Mouse (Mus musculus): Measurements from ENCODE around the gene Tiam1. TPM values are rescaled to one million over a fixed set of nuclear protein-coding genes. Genes with fewer than 3 reads are reported as not detected.

The Tiam1 gene
- polyA plus RNA-seq, 1 experiment from 2014 or later = 31.0 TPM

DNA sequence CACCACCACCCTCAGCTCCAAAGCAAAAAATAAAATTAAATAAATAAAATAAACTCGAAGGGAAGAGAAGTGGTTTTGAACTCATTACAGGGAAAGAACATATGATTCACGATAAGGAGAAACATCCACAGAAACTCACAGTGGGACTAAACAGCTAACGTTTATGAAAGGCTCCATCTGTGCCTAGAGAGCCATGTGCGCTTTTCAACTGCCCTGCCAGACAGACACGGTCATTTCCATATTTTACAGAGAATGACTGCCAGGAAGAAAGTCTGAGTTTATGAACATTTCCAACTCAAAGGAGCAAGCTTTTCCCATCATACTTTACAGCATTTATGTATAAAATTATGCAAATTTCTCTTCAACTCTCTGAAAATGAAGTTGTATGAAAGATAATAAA lies 386.2 kb downstream of the Tiam1 start:
- no peak overlapping the region for H3K27ac ChIP-seq (replicated peaks; ENCODE audit: low read depth, low read length)
- H3K4me2 ChIP-seq (ENCODE audit: low read depth, low read length) = no peak overlapping the region
- no peaks in the 10 kb centered on the region for H3K4me1 ChIP-seq (ENCODE audit: control insufficient read depth, insufficient read depth, low read length)
- no peak overlapping the region for H3K9ac ChIP-seq (ENCODE audit: low read depth, low read length)
- 58% methylated on average over 5 of the region's 5 CpGs for WGBS
- H3K27me3 ChIP-seq (replicated peaks; ENCODE audit: control insufficient read depth, insufficient read depth, low read length) = no peaks in the 10 kb centered on the region
- no peak overlapping the region for H3K4me3 ChIP-seq (ENCODE audit: low read depth, low read length)
- ATAC-seq (ENCODE audit: low read depth) (no peak), DNase-seq (ENCODE audit: low spot score) (peak; percentile 52)
- 0 out of 2 replicates have a peak, but pooled peaks cover 3% of the 10 kb centered on the region for H3K9me3 ChIP-seq (ENCODE audit: control insufficient read depth, low read length)
- H3K36me3 ChIP-seq (ENCODE audit: control insufficient read depth, insufficient read depth, low read length) = no peaks in the 10 kb centered on the region

DNA sequence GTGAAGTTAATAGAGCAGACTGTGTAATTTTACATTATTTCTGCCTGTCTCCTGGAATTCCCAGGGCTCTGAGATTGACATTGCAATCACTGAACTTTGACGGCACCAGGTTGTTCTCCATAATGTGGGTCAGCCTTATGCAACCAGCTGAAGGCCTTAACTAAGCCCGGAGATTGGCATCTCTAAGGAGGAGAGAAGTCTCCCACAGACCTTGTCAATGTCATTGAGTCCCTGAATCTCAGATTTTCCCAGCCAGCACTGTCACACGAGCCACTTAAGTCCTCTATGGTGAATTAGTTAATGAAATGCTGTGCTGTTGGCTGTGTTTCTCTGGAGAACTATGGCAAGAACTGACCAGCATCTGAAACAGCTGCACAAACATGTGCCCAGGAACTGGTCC lies 388.9 kb downstream of the Tiam1 start:
- Histone ChIP-seq H3K4me3 (ENCODE audit: low read depth, low read length) (no peak overlapping the region), H3K27ac (replicated peaks; ENCODE audit: low read depth, low read length) (no peak overlapping the region), H3K4me2 (ENCODE audit: low read depth, low read length) (no peak overlapping the region), H3K9ac (ENCODE audit: low read depth, low read length) (no peak overlapping the region), H3K27me3 (replicated peaks; ENCODE audit: control insufficient read depth, insufficient read depth, low read length) (no peaks in the 10 kb centered on the region), H3K36me3 (ENCODE audit: control insufficient read depth, insufficient read depth, low read length) (no peaks in the 10 kb centered on the region), H3K4me1 (ENCODE audit: control insufficient read depth, insufficient read depth, low read length) (no peaks in the 10 kb centered on the region), H3K9me3 (ENCODE audit: control insufficient read depth, low read length) (0 out of 2 replicates have a peak, but pooled peaks cover 3% of the 10 kb centered on the region)
- ATAC-seq (ENCODE audit: low read depth) (no peak), DNase-seq (ENCODE audit: low spot score) (no peak)
- 67% methylated on average over 3 of the region's 3 CpGs for WGBS

DNA sequence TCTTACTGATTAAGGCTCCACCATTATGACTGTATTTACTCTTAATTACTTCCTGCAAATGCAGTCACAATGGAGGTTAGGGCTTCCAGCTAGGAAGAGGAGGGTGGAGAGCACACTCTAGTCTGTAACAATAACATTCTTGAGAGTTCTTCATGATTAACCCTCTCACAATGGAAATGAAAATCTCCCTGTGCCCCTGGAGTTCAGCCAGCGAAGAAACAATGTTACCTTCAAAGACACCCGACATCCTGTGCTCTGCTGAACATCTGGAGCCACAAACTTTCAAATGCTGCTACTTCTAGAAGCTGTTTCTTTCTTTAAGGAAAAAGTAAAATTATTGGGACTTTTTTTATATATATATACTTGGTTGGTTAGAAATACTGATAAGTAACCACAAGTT lies 395.7 kb downstream of the Tiam1 start:
- H3K9ac ChIP-seq (ENCODE audit: low read depth, low read length) = no peak overlapping the region
- 55% methylated on average over 2 of the region's 2 CpGs for WGBS
- ATAC-seq (ENCODE audit: low read depth) (no peak), DNase-seq (ENCODE audit: low spot score) (no peak)
- no peaks in the 10 kb centered on the region for H3K4me1 ChIP-seq (ENCODE audit: control insufficient read depth, insufficient read depth, low read length)
- H3K4me2 ChIP-seq (ENCODE audit: low read depth, low read length) = no peak overlapping the region
- no peak overlapping the region for H3K4me3 ChIP-seq (ENCODE audit: low read depth, low read length)
- no peaks in the 10 kb centered on the region for H3K36me3 ChIP-seq (ENCODE audit: control insufficient read depth, insufficient read depth, low read length)
- no peaks in the 10 kb centered on the region for H3K27me3 ChIP-seq (replicated peaks; ENCODE audit: control insufficient read depth, insufficient read depth, low read length)
- H3K9me3 ChIP-seq (ENCODE audit: control insufficient read depth, low read length) = no peaks in the 10 kb centered on the region
- no peak overlapping the region for H3K27ac ChIP-seq (replicated peaks; ENCODE audit: low read depth, low read length)

DNA sequence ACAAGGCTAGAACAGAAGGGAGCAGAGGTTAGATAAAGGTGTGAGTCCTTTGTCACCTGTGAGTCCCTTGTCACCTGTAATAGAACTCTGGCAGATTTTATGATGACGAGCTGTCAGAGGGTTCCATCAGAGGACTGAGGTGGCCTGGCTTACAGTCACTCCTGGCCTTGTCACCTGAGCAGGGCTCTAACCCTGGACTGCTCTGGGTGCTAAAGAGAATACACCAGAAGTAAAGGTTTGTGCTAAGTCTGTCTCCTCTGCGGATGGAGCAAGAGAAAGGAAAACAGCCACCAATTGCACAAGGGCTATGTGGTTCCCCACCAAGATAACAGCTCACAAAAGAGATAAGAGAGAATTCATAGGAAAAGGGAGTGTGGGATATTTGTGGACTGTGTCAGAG lies 404.0 kb downstream of the Tiam1 start:
- 67% methylated on average over 2 of the region's 2 CpGs for WGBS
- no peaks in the 10 kb centered on the region for H3K36me3 ChIP-seq (ENCODE audit: control insufficient read depth, insufficient read depth, low read length)
- ATAC-seq (ENCODE audit: low read depth) = no peak
- H3K27ac ChIP-seq (replicated peaks; ENCODE audit: low read depth, low read length) = no peak overlapping the region
- H3K9me3 ChIP-seq (ENCODE audit: control insufficient read depth, low read length) = no peaks in the 10 kb centered on the region
- no peak for DNase-seq (ENCODE audit: low spot score)
- H3K9ac ChIP-seq (ENCODE audit: low read depth, low read length) = no peak overlapping the region
- no peaks in the 10 kb centered on the region for H3K4me1 ChIP-seq (ENCODE audit: control insufficient read depth, insufficient read depth, low read length)
- H3K4me2 ChIP-seq (ENCODE audit: low read depth, low read length) = no peak overlapping the region
- no peaks in the 10 kb centered on the region for H3K27me3 ChIP-seq (replicated peaks; ENCODE audit: control insufficient read depth, insufficient read depth, low read length)
- no peak overlapping the region for H3K4me3 ChIP-seq (ENCODE audit: low read depth, low read length)

DNA sequence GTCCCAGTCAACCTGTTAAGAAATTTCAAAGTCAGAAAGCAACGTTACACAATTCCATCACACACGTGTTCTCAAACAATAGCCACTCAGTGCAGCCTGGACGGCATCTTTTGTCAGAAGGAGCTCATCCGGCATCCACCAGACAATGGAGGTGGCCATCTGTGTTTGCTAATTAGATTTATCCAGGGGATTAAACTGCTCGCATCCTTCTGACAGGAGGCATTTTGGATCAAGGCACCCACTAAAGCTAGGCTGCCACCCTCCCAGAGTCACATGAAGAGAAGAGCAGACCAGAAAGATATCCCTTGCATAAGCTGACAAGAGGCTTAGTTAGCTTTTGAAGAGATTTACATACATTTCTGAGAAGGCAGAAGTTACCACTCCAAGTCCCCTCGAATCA lies 404.6 kb downstream of the Tiam1 start:
- DNase-seq (ENCODE audit: low spot score) (no peak), ATAC-seq (ENCODE audit: low read depth) (no peak)
- Histone ChIP-seq H3K9ac (ENCODE audit: low read depth, low read length) (no peak overlapping the region), H3K36me3 (ENCODE audit: control insufficient read depth, insufficient read depth, low read length) (no peaks in the 10 kb centered on the region), H3K27me3 (replicated peaks; ENCODE audit: control insufficient read depth, insufficient read depth, low read length) (no peaks in the 10 kb centered on the region), H3K9me3 (ENCODE audit: control insufficient read depth, low read length) (no peaks in the 10 kb centered on the region), H3K4me3 (ENCODE audit: low read depth, low read length) (no peak overlapping the region), H3K27ac (replicated peaks; ENCODE audit: low read depth, low read length) (no peak overlapping the region), H3K4me2 (ENCODE audit: low read depth, low read length) (no peak overlapping the region), H3K4me1 (ENCODE audit: control insufficient read depth, insufficient read depth, low read length) (no peaks in the 10 kb centered on the region)
- 28% methylated on average over 6 of the region's 6 CpGs for WGBS

Other genes with a start within 250 kb of the Tiam1 start
- 1,098 and 1,130 TPM in 2 replicates for gene Sod1, start 77.0 kb upstream of the Tiam1 start, polyA plus RNA-seq (2014; fragmentation: Nextera tagmentation; extraction: Ambion mirVana)
- gene Scaf4, start 140.7 kb upstream of the Tiam1 start, polyA plus RNA-seq (2014; fragmentation: Nextera tagmentation; extraction: Ambion mirVana) = 23.6 and 25.4 TPM in 2 replicates
- gene Hunk, start 242.2 kb upstream of the Tiam1 start, polyA plus RNA-seq (2014; fragmentation: Nextera tagmentation; extraction: Ambion mirVana) = 9.7 and 12.4 TPM in 2 replicates

Data from embryonic facial prominence, embryonic 14.5 days (tissue).